Mouse (Mus musculus): ENCODE results near the gene Gm20716. TPM values are rescaled to one million over a fixed set of nuclear protein-coding genes. Genes with fewer than 3 reads are reported as not detected.

Gene Gm20716
- total RNA-seq, 1 experiment = 41.7 TPM

DNA sequence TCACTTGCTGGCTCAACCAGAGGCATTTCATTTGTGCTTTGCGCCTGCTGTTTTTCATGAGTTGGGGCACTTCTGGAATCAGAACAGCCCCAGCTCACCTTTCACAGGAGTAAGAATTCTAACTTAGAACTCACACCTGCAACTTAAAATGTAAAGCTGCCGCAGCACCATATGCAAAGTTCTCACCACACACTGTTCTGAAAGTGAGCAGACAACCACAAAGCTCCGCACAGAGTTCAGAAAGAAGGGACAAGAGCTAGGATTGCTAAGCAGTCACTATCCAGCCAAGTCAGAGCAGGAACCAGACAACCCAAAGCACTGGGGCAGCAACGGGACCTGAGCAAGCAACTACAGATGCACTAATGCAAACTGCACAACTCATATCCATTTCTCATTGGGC lies 30.7 kb downstream of the Gm20716 start:
- Histone ChIP-seq H3K27ac (ENCODE audit: insufficient read depth, low read depth, low read length, poor library complexity, severe bottlenecking) (no peak overlapping the region), H3K36me3 (ENCODE audit: control insufficient read depth, insufficient read depth, low read length, poor library complexity, severe bottlenecking) (peaks cover 5% of the 10 kb centered on the region), H3K9ac (ENCODE audit: insufficient read depth, low read depth, low read length, poor library complexity, severe bottlenecking) (no peak overlapping the region), H3K9me3 (ENCODE audit: control insufficient read depth, insufficient read depth, low read depth, low read length) (no peaks in the 10 kb centered on the region), H3K4me3 (ENCODE audit: insufficient read depth in 1 of 2, low read depth in 1 of 2, low read length in 2 of 2, poor library complexity in 1 of 2, severe bottlenecking in 1 of 2) (no peak overlapping the region), H3K4me1 (ENCODE audit: control insufficient read depth in 2 of 2, insufficient read depth in 2 of 2, low read length in 2 of 2, poor library complexity in 1 of 2) (peaks cover 4 to 6% of the 10 kb centered on the region in 2 experiments)
- no peak for TF ChIP-seq ZC3H11A (IDR thresholded peaks at IDR 0.05; ENCODE audit: borderline replicate concordance, low read depth, low read length)
- no peak for TF ChIP-seq CHD2 (IDR thresholded peaks at IDR 0.05; ENCODE audit: low read depth, low read length)
- TF ChIP-seq ZNF384 (IDR thresholded peaks at IDR 0.05; ENCODE audit: low read depth, low read length) = no peak
- no peak for TF ChIP-seq HCFC1 (IDR thresholded peaks at IDR 0.05; ENCODE audit: borderline replicate concordance, insufficient read depth, low read length)
- no peak for TF ChIP-seq MAFK (IDR thresholded peaks at IDR 0.05; ENCODE audit: insufficient read depth, low read depth, low read length)
- in situ Hi-C loops (cut with MboI; ENCODE audit: low sequenced_read_pairs in 2 of 2, unreplicated experiment in 2 of 2) = no loop called here
- DNase-seq (ENCODE audit: low read depth, low spot score) = no peak

DNA sequence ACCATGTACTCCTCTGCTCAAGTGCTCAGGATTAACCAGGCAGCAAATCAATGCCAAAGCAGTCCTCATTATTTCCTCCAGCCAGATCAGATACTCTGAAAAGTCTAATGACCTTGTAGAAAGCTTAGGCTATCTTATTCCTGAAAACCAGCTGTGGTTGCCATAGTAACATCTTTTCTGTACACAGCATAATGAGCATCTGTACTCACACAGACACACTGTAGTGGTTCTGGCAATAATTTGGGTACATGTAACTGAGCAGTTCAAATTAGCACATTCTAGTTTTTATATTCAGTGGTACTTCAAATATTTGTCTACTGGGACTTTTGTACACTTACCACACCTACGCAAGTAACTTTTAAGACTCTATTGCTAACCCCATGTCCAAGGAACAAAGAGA lies 31.7 kb downstream of the Gm20716 start:
- Histone ChIP-seq H3K9me3 (ENCODE audit: control insufficient read depth, insufficient read depth, low read depth, low read length) (no peaks in the 10 kb centered on the region), H3K36me3 (ENCODE audit: control insufficient read depth, insufficient read depth, low read length, poor library complexity, severe bottlenecking) (peaks cover 3% of the 10 kb centered on the region)

DNA sequence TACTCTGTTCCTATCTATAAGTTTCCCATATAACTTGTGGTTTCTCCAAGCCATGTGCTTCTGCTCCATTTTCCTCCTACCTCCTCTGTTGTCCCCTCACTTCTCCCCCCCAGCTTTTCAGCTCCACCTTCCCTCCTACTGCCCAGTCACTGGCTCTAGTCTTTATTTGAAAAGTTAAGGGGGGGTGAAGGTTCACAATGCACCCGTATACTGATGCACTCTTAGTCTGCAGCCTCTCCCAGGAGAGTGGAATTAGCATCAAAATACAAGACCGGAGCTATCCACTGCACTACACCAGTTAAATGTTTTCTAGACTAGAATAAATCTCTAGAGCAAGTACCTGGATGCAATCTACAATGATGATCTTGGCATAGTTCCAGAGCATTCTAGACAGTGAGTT lies 34.4 kb downstream of the Gm20716 start:
- Histone ChIP-seq H3K27ac (ENCODE audit: insufficient read depth, low read depth, low read length, poor library complexity, severe bottlenecking) (peak overlapping the region; percentile 25; the same call in 1 of the 2 replicates), H3K36me3 (ENCODE audit: control insufficient read depth, insufficient read depth, low read length, poor library complexity, severe bottlenecking) (peaks cover 3% of the 10 kb centered on the region), H3K4me3 (ENCODE audit: insufficient read depth in 1 of 2, low read depth in 1 of 2, low read length in 2 of 2, poor library complexity in 1 of 2, severe bottlenecking in 1 of 2) (0 out of 4 replicates have a peak overlapping the region, but pooled peaks of 1 of the 2 experiments have one; percentile 2), H3K9me3 (ENCODE audit: control insufficient read depth, insufficient read depth, low read depth, low read length) (no peaks in the 10 kb centered on the region), H3K9ac (ENCODE audit: insufficient read depth, low read depth, low read length, poor library complexity, severe bottlenecking) (no peak overlapping the region), H3K4me1 (ENCODE audit: control insufficient read depth in 2 of 2, insufficient read depth in 2 of 2, low read length in 2 of 2, poor library complexity in 1 of 2) (peaks cover 6 to 13% of the 10 kb centered on the region in 2 experiments)
- TF ChIP-seq MAFK (IDR thresholded peaks at IDR 0.05; ENCODE audit: insufficient read depth, low read depth, low read length) (no peak), HCFC1 (IDR thresholded peaks at IDR 0.05; ENCODE audit: borderline replicate concordance, insufficient read depth, low read length) (no peak), CHD2 (IDR thresholded peaks at IDR 0.05; ENCODE audit: low read depth, low read length) (no peak), ZNF384 (IDR thresholded peaks at IDR 0.05; ENCODE audit: low read depth, low read length) (no peak), ZC3H11A (IDR thresholded peaks at IDR 0.05; ENCODE audit: borderline replicate concordance, low read depth, low read length) (no peak)
- no peak for DNase-seq (ENCODE audit: low read depth, low spot score)
- in situ Hi-C loops (cut with MboI; ENCODE audit: low sequenced_read_pairs in 2 of 2, unreplicated experiment in 2 of 2) = no loop called here

More for the DNA sequence above, 31.7 kb downstream of the Gm20716 start:
- in situ Hi-C loops (cut with MboI; ENCODE audit: low sequenced_read_pairs in 2 of 2, unreplicated experiment in 2 of 2) = no loop called here
- Histone ChIP-seq H3K9ac (ENCODE audit: insufficient read depth, low read depth, low read length, poor library complexity, severe bottlenecking) (no peak overlapping the region), H3K27ac (ENCODE audit: insufficient read depth, low read depth, low read length, poor library complexity, severe bottlenecking) (no peak overlapping the region), H3K4me1 (ENCODE audit: control insufficient read depth in 2 of 2, insufficient read depth in 2 of 2, low read length in 2 of 2, poor library complexity in 1 of 2) (peaks cover 4 to 6% of the 10 kb centered on the region in 2 experiments), H3K4me3 (ENCODE audit: insufficient read depth in 1 of 2, low read depth in 1 of 2, low read length in 2 of 2, poor library complexity in 1 of 2, severe bottlenecking in 1 of 2) (no peak overlapping the region)
- TF ChIP-seq HCFC1 (IDR thresholded peaks at IDR 0.05; ENCODE audit: borderline replicate concordance, insufficient read depth, low read length) = no peak
- no peak for TF ChIP-seq ZC3H11A (IDR thresholded peaks at IDR 0.05; ENCODE audit: borderline replicate concordance, low read depth, low read length)
- TF ChIP-seq CHD2 (IDR thresholded peaks at IDR 0.05; ENCODE audit: low read depth, low read length) = no peak
- no peak for TF ChIP-seq ZNF384 (IDR thresholded peaks at IDR 0.05; ENCODE audit: low read depth, low read length)
- TF ChIP-seq MAFK (IDR thresholded peaks at IDR 0.05; ENCODE audit: insufficient read depth, low read depth, low read length) = no peak
- DNase-seq (ENCODE audit: low read depth, low spot score) = no peak

DNA sequence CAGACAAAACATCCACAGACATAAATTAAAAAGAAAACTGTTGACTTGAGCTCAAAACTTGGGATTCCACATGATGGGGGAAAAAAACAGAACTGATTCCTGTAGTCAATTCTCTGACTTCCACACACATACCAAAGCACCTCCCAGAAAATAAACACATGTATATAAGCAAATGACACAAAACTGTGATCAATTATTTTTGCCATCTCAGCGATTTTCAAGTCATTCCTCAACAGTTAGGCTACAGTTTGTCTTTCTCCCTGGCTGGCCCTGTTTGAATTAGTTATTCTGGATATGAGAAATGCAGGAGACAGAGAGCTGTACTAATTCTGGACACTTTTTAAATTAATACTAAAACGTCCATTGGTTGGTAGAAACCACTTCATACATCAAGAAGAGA lies 36.5 kb downstream of the Gm20716 start:
- H3K4me1 ChIP-seq (ENCODE audit: control insufficient read depth in 2 of 2, insufficient read depth in 2 of 2, low read length in 2 of 2, poor library complexity in 1 of 2) = peaks cover 6 to 12% of the 10 kb centered on the region in 2 experiments
- no peak overlapping the region for H3K9ac ChIP-seq (ENCODE audit: insufficient read depth, low read depth, low read length, poor library complexity, severe bottlenecking)
- TF ChIP-seq MAFK (IDR thresholded peaks at IDR 0.05; ENCODE audit: insufficient read depth, low read depth, low read length) (peak; percentile 90), CHD2 (IDR thresholded peaks at IDR 0.05; ENCODE audit: low read depth, low read length) (no peak), HCFC1 (IDR thresholded peaks at IDR 0.05; ENCODE audit: borderline replicate concordance, insufficient read depth, low read length) (no peak), ZNF384 (IDR thresholded peaks at IDR 0.05; ENCODE audit: low read depth, low read length) (no peak)
- H3K4me3 ChIP-seq (ENCODE audit: insufficient read depth in 1 of 2, low read depth in 1 of 2, low read length in 2 of 2, poor library complexity in 1 of 2, severe bottlenecking in 1 of 2) = no peak overlapping the region
- H3K9me3 ChIP-seq (ENCODE audit: control insufficient read depth, insufficient read depth, low read depth, low read length) = no peaks in the 10 kb centered on the region
- no peak for DNase-seq (ENCODE audit: low read depth, low spot score)
- H3K27ac ChIP-seq (ENCODE audit: insufficient read depth, low read depth, low read length, poor library complexity, severe bottlenecking) = no peak overlapping the region
- peaks cover 6% of the 10 kb centered on the region for H3K36me3 ChIP-seq (ENCODE audit: control insufficient read depth, insufficient read depth, low read length, poor library complexity, severe bottlenecking)
- in situ Hi-C loops (cut with MboI; ENCODE audit: low sequenced_read_pairs in 2 of 2, unreplicated experiment in 2 of 2) = no loop called here

DNA sequence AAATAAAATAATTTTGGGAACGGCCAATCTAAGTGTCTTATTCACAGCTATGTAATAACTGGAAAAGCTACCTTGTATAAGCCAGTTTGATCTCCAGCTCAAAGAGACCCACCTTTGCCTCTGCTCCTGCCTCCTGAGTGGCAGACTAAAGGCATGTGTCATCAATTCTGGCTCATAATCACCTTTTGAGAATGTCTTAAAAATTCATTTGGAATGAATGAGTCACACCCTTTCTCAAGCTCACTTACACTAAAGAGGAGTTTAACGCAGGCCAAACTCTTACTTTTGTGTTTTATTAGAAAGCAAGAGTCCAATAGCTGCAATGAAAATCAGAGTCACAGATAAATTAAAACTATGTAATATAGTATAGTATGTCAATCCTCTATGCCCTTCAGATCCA lies 38.3 kb downstream of the Gm20716 start:
- no peak for DNase-seq (ENCODE audit: low read depth, low spot score)
- Histone ChIP-seq H3K36me3 (ENCODE audit: control insufficient read depth, insufficient read depth, low read length, poor library complexity, severe bottlenecking) (peaks cover 18% of the 10 kb centered on the region), H3K4me1 (ENCODE audit: control insufficient read depth in 2 of 2, insufficient read depth in 2 of 2, low read length in 2 of 2, poor library complexity in 1 of 2) (peaks cover 6 to 12% of the 10 kb centered on the region in 2 experiments), H3K9me3 (ENCODE audit: control insufficient read depth, insufficient read depth, low read depth, low read length) (no peaks in the 10 kb centered on the region), H3K27ac (ENCODE audit: insufficient read depth, low read depth, low read length, poor library complexity, severe bottlenecking) (no peak overlapping the region), H3K4me3 (ENCODE audit: insufficient read depth in 1 of 2, low read depth in 1 of 2, low read length in 2 of 2, poor library complexity in 1 of 2, severe bottlenecking in 1 of 2) (no peak overlapping the region), H3K9ac (ENCODE audit: insufficient read depth, low read depth, low read length, poor library complexity, severe bottlenecking) (no peak overlapping the region)
- TF ChIP-seq HCFC1 (IDR thresholded peaks at IDR 0.05; ENCODE audit: borderline replicate concordance, insufficient read depth, low read length) (no peak), ZNF384 (IDR thresholded peaks at IDR 0.05; ENCODE audit: low read depth, low read length) (no peak), MAFK (IDR thresholded peaks at IDR 0.05; ENCODE audit: insufficient read depth, low read depth, low read length) (no peak), CHD2 (IDR thresholded peaks at IDR 0.05; ENCODE audit: low read depth, low read length) (no peak), ZC3H11A (IDR thresholded peaks at IDR 0.05; ENCODE audit: borderline replicate concordance, low read depth, low read length) (no peak)
- in situ Hi-C loops (cut with MboI; ENCODE audit: low sequenced_read_pairs in 2 of 2, unreplicated experiment in 2 of 2) = no loop called here
